Mouse (Mus musculus): ENCODE measurements around the gene Gstp2.
"Not testable (repeated sequence)": the region's sequence is repeated elsewhere in the genome, so short reads cannot be mapped to it uniquely, and the experiment has no call there.

Gstp2 gene

DNA sequence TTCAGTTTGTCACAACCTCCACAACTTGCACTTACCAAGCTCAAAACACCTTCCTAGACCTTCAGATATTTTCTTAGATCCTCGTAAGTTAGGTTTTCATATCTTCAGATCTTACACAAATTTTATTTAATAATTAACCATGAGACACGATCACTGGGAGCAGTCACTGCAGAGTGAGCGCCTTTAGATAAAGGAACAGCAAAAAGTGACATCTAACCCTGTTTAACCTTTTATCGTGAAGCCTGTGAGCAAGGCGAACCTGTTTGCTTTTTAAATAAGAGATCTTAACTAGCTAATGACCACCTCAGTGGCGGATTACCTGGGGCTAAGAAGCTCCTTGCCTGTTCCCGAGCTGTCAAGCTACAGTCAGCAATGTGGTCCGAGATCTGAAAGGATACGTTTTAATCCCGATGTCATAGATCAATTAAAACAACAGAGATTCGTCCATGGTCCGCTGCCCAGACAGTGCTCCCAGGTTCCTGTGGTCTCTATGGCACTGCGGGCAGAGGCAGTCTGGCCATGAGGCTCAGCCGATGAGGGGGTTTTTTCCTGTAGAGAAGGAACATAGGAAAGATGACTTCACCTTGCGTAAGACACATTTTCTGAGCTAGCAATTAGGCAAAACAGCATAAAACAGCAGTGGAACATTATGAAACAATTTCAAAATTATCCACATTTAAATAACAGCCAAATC lies 23.0 kb upstream of the Gstp2 start:
- DNase-seq = no peak

DNA sequence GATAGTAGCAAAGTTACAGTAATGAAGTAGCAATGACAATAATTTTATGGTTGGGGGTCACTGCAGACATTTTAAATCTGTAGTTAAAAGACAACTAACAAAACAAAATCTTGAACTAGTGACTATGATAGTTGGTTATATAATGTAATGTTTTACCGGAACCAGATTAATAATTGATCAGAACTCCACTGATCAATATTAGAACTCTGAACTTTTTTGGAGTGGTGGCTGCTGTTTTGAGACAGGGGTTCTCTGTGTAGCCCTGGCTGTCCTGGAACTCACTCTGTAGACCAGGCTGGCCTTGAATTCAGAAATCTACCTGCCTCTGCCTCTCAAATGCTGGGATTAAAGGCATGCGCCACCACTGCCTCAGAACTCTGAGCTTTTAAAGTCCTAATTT lies 22.4 kb upstream of the Gstp2 start:
- DNase-seq = not testable (repeated sequence)

DNA sequence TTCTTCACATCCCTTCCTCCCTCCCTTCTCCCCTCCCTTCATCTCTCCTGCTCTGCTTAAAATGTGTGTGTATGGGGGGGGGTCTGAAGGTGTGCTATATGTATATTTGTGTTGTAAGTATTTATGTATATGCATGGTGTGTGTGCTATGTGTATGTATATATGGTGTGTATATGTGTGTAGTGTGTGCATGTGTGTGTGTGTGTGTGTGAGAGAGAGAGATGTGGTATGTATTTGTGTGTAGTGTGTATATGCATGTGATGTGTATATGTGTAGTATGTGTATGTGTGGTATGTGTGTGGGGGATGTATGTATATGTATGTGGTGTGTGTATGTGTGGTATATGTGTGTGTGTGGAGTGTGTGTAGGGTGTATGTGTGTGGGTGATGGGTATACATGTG lies 21.1 kb upstream of the Gstp2 start:
- no peak for DNase-seq

DNA sequence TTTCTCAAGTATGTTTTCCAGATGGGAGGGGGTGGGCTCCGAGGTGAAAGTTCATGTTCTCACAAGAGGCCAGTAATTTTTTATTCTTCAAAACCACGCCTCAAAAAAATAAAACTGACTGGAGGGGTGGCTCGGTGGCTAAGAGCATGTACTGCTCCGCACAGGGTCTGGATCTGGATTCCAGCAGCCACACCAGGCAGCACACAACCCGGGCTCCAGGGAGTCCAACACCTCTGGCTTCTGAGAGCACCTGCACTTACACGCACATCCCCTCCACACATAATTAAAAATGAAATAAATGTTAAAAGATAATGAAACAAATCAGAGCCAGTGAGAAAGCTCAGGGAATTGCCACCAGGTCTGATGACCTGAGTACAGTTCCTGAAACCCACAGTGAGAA lies 20.5 kb upstream of the Gstp2 start:
- no peak for DNase-seq

DNA sequence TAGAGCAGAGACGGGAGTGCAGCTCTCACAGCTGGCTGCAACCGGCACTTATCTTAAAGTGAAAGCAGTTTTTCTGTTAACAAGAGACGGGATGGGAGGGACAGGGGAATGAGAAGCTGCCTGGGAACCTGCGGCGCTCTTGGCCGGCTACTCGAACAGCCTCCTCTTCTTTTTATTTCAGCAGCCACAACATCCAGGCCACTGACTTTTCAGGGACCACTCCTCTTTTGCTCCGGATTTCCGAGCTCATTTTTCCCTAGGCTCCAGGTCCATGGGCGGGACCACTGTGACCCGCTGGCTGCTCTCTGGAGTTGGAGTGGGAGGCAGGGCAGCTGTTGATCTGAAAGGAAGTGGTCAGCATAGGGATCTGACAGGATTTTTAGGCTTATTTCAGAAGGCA lies 18.7 kb upstream of the Gstp2 start:
- DNase-seq = not testable (repeated sequence)

DNA sequence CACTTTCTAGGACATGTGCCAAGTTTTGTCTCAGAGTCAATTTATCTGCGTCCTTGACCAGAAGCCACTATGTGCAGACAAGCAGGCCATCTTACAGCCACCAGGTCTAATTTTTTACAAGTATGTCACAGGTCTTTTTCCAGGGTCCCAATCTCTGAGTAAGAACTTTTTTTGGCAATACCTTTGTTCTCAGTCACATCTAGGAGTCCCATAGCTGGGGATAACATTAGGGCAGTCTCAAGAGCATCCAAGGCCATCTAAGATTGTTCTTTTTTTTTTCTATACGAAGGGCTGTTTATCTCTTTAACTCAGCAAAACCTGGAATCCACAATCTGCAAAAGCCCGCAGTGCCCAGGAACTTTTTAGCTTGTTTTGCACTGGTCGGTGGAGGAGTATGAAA lies 17.5 kb upstream of the Gstp2 start:
- not testable (repeated sequence) for DNase-seq

DNA sequence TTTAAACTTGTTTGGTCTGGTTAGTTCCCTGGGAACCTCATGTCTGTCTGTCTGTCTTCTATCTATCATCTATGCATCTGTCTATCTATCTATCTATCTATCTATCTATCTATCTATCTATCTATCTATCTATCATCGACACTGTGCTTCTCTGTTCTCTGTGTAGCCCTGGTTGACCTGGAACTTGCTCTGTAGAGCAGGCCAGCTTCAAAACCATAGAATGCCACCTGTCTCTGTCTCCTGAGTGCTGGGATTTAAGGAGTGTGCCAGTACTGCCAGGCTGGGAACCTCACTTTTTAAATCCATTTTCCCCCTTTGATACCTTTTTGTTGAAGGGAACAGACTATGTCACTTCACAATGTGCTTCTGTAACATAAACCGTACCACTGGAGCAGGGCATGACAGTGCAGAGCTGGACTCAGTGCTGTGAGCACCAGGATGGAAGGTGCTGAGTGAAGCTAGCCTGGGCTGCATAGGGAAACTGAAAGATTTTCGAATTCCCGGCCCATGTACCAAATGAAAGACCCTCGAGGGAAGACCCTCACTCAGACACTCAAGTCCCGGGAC lies 15.2 kb upstream of the Gstp2 start:
- DNase-seq = no peak

DNA sequence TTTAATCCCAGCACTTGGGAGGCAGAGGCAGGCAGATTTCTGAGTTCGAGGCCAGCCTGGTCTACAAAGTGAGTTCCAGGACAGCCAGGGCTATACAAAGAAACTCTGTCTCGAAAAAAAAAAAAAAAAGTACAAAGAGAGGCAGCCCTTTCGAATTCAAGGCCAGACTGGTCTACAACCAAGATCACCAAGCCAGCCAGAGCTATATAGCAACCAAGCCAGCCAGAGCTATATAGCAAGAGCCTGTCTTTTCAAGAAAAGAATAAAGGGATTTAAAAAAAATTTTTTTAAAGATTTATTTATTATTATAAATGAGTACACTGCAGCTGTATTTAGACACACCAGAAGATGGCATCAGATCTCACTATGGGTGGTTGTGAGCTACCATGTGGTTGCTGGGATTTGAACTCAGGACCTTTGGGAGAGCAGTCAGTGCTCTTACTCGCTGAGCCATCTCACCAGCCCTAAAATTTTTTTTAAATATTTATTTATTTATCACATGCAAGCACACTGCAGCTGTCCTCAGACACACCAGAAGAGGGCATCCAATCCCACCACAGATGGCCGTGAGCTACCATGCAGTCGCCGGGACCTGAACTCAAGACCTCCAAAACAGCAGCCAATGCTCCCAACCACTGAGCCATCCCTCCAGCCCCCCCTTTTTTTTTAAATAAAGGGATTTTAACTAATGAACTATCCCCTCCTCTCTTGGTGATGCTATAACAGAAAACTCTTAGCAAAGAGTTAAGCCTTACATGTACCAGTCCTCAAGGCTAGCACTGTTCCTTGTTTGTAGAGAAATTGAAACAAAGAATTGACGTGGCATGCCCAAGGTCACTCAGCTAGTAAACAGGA lies 14.4 kb upstream of the Gstp2 start:
- not testable (repeated sequence) for DNase-seq

DNA sequence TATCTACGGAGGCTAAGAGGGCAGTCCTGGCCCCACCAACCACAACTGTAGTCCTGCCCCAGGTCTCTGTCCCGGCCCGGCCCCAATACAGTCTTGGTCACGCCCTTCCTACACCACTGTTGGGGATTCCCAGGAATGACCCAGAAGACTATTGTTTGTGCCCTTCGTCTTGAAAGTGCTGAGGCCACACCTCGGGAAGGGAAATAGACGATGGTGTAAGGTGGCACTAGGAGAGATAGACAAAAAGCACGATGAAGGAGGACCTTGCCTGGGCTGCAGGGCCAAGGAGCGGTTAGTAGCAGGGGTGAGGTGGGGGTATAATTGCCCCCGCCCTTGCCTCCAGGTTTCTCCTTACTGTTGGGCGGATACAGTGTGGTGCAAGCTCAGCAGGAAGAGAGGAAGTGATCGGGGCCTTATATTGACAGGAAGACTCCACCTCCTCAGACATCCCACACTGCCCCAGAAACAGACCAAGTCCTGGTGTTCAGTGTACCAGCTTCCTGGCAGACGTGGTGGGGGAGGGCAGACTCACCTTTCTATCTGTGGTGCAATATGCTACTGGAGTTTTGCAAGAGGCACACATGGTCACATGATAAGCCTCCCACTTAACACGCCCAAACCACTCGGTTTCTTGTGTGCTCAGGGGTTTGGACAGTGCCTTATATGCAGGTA lies 13.4 kb upstream of the Gstp2 start, which contains the start of gene Gstp3:
Gene Gstp3 (minus strand): TSS at position 501 of the 672 bp plus-strand sequence.
- peak; percentile 83 for DNase-seq

DNA sequence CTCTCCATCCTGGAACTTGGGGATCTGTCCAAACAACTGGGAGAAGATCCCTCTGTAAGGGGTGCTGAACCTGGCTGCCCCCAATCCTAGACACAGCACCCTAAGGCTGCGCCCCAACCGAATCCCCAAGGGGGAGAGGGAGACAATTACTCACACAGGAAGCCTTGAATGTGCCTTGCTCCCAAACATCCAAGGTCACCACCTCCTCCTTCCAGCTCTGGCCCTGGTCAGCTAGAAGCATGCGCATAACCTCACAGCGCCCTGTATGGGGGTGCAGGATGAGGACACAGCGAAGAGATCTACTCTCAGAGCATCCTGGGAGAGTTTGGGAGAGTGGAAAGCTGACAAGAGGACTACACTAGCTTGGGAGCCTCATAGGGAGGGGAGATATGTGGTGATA lies 12.8 kb upstream of the Gstp2 start:
- DNase-seq = no peak

DNA sequence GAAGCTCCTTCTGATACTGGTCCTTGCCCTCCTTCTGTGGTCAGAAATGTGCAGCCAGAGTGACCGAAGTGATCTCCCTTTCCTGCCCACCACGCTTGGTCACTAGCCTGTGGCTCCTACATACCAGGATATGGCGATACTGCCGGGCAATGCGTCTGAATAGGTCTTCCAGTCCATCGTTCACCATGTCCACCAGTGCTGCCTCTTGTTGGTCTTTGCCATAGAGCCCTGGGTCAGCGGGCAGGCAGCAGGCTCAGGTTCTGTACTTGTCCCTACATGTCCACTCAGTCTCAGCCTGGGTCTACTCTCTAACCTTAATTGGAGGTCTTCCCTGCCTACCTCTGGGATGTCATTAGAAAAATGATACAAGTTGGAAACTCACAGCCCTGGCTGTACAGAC lies 12.1 kb upstream of the Gstp2 start:
- no peak for DNase-seq

DNA sequence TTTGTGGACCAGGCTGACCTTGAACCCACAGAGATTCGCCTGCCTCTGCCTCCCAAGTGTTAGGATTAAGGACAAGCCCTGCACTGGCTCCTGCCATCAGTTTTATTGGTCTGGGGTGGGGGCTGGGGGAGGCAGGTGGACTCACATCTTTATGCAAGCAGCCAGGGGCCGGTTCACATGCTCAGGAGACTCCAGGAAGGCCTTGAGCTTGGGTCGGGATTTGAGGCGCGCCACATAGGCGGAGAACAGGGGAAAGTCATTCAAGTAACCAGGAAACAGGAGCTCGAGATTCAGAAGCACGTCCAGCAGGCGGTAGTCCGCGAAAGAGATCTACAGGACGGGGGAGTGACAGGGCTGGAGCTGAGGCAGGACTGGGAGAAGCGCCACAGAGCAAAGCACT lies 11.6 kb upstream of the Gstp2 start:
- DNase-seq = no peak

DNA sequence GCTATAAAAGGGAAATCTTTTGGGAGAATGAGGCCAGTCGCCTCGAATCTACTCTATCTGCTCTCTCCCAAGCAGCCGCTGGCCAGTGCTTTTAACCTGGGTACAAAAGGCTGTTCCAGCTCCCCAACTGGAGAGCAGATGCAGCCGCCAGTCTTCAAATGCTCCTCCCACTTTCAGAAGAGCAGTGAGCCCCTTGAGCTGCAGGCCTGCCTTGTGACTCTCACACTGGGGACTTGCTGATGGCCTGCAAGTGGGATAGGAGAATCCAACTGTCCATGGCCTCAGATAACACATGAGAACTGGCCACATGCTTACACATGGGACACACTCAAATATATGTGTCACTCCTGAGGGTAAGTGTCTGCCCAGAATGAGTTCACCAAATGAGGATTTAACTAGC lies 10.9 kb upstream of the Gstp2 start:
- no peak for DNase-seq

DNA sequence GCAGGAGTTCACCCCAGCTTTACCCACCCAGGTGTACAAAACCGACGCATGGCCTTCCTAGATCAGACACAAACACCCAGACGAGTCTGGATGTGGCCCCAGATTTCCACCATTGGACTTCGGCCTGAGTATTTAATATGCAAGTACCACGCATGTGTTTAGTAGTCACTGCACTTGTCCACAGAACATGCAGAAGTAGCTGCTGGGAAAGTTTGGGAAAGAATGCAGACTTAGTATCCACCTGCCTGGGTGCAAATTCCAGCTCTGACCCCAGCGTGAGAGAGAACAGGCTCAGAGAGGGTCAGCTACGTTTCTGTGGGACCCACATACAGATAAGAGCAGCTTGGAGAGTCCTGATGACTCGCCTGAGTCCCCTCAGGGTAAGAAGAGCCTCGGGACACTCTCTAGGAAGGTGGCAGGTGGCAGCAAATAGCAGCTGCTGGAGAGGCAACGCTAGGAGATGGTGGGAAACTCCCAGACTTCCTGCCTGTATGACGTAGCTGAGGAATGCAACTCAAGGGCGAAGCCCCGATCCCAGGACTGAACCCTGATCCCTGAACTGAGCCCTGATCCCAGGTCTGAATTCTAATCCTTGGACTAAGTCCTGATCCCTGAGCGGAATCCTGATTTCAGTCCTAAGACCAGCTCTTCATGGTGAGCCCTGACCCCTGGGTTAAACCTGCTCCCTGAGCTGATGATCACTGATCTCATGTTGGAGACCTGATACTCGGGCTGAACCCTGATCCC lies 10.3 kb upstream of the Gstp2 start:
- DNase-seq = no peak

DNA sequence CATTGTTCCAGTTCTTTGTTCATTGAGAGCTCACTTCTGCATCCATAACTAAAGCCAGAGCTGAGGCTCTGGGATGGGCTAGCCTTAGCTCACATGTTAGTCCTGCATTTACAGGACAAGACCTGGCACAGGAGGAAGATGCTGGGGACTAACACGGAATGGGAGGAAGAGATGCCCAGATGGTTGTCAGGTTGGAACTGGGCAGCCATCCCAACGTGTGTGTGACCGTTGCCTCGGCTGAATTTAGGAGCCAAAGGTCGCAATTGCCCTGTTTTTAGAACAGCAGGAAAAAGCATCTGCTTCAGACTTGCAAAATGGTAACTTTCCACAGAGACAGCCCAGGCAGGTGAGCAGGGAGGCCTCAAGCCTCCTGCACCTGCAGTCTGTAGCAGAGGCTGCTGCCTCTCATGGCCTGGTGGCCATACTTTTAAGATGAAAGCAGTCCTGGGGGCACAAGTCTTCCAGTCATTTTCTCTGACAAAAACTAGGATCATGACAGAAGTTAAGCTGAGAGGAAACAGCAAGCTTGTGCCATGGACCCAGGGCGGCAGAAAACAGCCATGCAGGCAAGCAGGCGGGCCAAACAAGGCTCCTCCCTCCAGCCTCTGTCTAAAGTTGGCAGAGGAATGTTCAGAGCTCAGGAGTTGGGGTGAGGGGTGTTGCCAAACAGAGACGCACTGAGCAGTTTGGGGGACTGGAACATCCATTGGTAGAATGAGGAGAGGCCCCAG lies 9.6 kb upstream of the Gstp2 start:
- no peak for DNase-seq

DNA sequence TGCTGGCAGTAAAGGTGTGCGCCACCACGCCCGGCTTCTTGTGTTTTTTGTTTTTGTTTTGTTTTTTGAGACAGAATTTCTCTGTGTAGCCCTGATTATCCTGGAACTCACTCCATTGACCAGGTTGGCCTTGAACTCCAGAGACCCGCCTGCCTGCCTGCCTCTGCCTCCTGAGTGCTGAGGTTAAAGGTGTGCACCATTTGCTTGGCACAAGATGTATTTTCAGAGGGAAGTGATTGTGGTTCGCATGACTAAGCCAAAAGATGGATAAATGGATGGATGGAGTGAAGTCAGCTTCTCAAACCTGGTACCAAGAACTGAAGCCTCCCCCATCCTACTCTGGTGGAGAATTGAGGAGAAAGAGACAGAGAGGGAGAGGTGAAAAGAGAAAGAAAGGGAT lies 8.8 kb upstream of the Gstp2 start:
- DNase-seq = no peak

DNA sequence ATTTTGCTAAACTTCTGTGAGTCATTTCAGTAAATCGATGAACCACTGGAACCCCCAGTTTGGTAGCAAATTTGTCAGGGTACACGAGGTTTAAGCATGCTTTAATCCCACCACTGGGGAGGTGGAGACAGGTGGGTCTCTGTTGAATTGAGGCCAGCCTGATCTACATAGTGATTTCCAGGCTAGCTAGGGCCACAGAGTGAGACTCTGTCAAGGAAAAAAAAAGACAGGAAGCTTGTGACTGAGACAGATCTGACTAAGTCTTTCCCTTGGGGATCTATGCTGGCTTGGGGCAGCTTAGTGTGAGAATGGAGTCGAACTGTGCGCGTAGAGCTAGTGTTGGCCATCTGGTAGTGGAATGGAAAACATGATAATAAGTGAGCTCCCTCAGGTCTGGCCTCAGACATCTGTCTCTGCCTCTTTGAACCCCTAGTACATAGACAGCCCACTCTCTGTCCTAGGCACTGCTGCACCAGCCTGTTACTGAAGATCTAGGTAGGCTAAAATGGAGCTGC lies 6.8 kb upstream of the Gstp2 start:
- DNase-seq = no peak

DNA sequence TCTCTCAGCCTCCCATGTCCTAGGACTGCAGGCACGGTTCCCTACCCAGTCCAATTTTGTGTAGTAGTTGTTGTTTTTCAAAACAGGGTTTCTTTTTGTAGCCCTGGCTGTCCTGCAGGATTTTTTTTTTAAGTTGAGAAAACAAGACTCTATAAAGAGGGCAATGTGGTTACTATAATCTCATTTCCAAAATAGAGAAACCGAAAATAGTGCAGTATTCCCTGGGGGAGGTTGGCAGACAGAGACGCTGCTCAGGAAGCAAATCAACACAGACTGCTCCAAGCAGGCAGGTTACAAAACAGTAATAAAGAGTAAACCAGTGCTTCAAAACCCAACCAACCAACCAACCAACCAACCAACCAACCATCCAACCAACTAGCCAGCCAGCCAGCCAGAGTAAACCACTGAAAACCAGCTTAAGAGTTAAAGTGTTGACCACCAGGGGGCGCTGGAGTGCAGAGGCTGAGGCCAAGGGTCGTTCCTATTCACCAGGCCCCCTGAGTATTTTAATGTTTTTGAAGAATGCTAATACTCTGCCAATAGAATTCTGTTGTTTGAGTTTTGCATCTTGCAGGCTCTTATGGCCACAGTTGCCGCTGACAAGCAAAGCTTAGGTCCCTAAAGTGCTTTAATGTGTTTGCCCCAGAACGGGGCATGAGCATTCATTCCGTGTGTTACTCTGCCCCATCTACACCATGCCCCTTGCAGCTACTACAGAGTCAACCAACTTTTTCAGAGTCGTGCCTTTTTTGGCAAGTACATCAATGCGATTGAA lies 6.1 kb upstream of the Gstp2 start:
- DNase-seq = peak; percentile 81

DNA sequence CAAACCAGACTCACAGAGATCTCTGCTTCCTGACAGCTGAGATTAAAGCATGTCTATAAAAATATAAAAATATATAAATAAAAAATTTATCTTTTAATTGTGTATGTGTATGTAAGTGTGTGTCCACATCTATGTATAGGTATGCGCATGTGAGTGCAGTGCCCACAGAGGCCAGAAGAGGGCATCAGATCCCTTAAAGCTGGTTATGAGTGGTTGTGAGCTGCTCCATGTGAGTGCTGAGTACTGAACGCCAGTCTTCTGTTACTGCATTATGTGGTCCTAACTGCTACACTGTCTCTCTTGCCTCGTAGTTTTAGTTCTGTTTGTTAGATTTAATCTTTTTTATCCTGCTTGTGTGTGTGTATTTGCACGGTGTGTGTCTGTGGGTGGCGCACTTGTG lies 5.2 kb upstream of the Gstp2 start:
- DNase-seq = no peak

DNA sequence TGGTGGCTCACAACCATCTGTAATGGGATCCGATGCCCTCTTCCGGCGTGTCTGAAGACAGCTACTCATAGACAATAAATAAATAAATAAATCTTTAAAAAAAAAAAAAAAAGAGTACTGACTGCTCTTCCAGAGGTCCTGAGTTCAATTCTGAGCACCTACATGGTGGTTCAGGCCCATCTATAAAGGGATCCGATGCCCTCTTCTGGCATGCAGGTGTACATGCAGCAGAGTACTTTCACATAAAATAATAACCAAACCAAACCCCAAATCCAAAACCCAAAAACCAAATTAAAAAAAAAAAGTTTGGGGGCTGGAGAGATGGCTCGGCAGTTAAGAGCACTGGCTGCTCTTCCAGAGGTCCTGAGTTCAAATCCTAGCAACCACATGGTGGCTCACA lies 3.2 kb upstream of the Gstp2 start:
- DNase-seq = not testable (repeated sequence)

DNA sequence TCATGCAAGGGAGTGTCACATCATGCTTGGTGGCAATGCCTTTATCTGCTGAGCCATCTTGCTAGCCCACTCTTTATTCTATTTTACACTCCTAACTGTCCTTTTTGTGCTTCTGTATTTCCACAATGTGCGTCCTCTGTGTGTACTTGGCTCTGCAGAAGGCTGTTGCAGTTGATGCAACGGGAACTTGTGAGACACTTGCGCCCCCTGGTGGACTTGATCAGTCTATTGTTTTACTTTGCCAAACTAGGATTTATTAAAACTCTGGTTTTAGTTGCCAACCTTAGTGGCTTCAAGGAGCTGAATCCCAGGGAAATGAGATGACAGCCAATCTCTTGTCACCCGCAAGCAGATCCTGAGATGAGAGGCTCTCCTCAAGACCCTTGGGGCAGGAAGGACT lies 2.0 kb upstream of the Gstp2 start:
- peak; percentile 92 for DNase-seq

Measured in lung, postnatal 36 days (tissue).